Mouse (Mus musculus) adrenal gland, postnatal 4 days (tissue): ENCODE results near the gene Nes. TPM values are rescaled to one million over a fixed set of nuclear protein-coding genes. Genes with fewer than 3 reads are reported as not detected.

Experiments used
- DNase-seq, 2 experiments: peaks; one replicate each; pipeline ENCODE4 v3.0.0; 2021 to 2022; ENCODE audit warnings: low spot score in 2 of 2, mixed read lengths in 2 of 2
- total RNA-seq, 2 experiments: library from RNA; stranded (reverse); gene quantifications; 2 replicates each; pipeline ENCODE4 v1.2.3; 2021

Gene Nes
- total RNA-seq, 2 experiments from 2014 or later = 16.2 to 24.3 TPM

- DNase-seq = no peak
These were observed 21.5 kb upstream of the Nes start for GRCm38 (mm10) chr3:87949266-87949954.

GRCm38 (mm10) chr3:87949955-87950515 lies 20.8 kb upstream of the Nes start:
- no peak for DNase-seq

- DNase-seq = no peak
These were observed 18.9 kb upstream of the Nes start for GRCm38 (mm10) chr3:87951946-87952345.

DNA sequence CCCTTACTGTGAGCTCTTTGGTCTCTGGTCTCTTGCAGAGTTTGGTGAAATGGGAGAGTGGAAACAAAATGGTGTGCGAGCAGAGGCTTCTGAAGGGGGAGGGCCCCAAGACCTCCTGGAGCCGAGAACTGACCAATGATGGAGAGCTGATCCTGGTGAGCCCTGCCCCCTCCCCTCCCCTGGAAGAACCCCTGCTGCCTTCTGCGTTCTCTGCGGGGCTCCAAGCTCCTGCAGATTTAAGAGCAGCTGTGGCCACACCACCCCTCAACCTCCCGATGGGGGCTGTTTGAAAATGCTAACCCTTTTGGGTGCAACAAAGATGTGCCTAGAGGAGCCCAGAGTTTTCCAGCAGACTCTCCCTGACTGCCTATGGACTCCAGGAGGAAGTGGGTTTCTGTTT lies 18.4 kb upstream of the Nes start:
- DNase-seq = no peak

- no peak for DNase-seq
These were observed 12.8 kb upstream of the Nes start for GRCm38 (mm10) chr3:87958056-87958455.

GRCm38 (mm10) chr3:87958476-87958875 lies 12.4 kb upstream of the Nes start:
- DNase-seq = no peak

DNA sequence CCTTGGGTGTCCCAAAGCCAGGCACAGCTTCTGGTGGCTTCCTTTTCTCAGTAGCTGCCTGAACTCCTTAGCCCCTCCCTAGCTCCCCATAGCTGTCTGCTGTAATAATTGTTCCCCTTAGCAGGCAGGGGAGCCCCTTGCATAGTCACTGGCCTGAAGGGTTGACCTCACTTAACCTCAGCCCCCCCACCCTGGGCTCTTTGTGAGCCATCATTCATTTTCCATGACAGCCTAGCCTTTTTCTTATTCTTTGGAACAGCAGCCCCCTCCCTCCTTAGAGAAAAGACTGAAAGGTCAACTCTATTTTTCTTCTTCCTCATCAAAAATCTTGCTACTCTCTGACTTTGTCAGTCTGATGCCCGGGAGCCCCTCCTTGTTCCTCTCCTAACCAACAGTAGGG lies 11.9 kb upstream of the Nes start:
- no peak for DNase-seq

GRCm38 (mm10) chr3:87959371-87959770 lies 11.5 kb upstream of the Nes start:
- no peak for DNase-seq

- no peak for DNase-seq
These were observed 10.7 kb upstream of the Nes start for GRCm38 (mm10) chr3:87960191-87960585.

- DNase-seq = peak; percentile 57 to 75
These were observed 10.2 kb upstream of the Nes start for GRCm38 (mm10) chr3:87960586-87961191.

DNA sequence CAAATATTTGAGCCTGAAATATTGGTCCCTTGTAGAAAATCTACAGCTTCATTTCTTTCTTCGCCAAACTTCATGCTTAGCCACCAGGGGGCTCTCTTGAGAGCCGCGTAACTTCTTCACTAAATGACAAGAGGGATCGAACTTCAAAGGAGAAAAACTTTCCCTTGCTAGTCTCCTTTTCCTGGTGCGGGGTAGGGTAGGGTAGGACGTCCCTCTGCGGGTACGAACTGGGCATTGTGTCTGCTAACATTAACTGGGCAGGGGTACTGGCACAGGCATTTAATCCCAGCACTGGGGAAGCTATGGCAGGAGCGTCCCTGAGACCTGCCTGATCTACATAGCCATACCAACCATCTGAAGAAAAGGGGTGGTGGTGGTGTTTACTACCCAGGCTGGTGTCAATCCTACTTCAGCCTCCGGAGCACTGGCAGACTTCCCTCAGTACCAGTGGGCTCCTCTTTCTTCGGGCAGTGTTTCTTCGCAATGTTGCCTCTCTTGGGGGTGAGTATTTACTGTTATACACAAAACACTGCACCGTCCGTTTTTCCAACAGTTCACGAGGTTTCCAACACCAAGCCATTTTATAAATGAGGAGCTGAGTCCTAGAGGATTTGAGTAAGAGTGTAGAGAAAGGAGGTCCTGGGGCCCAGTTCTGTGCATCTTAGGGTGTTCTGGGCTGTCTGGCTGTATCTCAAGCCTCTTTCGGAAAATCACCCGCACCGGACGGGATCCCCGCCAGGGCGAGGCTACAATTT lies 517 bp upstream of the Nes start:
- DNase-seq = no peak

DNA sequence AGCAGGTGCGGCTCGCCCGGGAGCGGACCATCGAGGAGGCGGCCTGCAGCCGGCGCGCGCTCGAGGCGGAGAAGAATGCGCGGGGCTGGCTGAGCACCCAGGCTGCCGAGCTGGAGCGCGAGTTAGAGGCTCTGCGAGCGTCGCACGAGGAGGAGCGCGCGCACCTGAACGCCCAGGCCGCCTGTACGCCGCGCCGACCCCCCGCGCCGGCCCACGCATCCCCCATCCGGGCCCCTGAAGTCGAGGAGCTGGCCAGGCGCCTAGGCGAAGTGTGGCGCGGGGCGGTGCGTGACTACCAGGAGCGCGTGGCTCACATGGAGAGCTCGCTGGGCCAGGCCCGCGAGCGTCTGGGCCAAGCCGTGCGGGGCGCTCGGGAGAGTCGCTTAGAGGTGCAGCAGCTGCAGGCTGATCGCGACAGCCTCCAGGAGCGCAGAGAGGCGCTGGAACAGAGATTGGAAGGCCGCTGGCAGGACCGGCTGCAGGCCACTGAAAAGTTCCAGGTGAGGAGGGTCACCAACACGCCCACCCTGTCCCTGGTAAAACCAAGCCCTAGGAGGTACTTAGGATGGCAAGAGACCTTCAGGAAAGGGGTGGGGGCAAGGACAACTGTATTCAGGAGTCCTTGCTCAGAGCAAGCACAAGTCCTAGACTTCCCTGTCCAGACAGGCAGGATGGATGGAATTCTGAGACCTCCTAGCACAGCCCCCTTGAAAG lies 768 bp downstream of the Nes start:
- no peak for DNase-seq

- no peak for DNase-seq
These were observed 1.4 kb downstream of the Nes start for GRCm38 (mm10) chr3:87972203-87972664.

DNA sequence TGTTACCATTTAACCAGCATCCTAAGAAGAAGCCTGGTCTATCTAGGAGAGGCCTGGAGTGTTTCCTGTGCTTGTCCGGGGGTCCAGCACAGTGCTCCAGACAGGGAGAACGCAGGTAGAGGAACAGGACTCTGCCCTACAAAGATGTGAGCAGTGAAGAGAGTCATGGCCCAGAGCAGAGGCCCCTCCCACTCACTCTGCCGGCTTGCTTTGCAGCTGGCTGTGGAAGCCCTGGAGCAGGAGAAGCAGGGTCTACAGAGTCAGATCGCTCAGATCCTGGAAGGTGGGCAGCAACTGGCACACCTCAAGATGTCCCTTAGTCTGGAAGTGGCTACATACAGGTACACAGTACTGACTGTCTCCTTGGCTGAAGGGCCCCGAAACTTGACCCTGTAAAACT lies 1.9 kb downstream of the Nes start:
- no peak for DNase-seq

DNA sequence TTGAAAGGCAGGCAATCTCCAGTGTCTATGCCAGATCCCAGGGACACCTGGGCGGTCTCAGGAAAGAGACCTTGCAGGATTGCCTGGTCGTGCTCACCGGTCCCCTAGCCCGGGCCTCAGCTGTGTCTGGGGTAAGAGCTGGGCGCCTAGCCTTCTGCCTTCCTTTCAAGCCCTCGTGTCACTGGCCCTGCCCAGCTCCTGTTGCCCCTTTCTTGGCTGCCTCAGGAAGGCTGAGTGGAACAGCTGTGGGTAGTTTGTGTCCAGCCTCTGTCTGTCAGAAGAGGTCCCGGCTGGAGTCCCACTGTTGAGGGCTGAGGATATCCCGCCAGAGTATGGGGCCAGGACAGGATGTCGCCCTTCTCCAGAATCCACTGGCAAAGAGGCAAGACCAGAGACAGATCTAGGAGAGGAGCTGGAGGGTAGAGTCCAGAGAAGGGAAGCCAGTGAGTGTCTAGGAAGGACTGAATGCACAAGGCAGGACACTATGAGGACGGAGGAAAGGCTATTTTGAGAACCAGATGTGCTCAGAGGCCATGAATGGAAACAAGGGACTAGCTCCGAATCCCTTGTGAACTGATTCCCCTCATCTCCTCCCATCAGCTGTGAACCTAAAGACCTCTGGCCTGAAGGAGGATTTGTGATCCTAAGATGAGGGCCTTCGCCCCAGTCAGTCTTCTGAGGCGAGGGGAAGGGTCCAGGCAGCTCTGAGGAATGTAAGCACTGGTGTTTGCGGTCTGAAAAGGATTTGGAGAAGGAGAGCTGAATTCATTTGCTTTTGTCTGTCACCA lies 2.9 kb downstream of the Nes start:
- DNase-seq = no peak

GRCm38 (mm10) chr3:87974381-87974987 lies 3.6 kb downstream of the Nes start:
- DNase-seq = no peak

- DNase-seq = no peak
These were observed 8.6 kb downstream of the Nes start for GRCm38 (mm10) chr3:87979493-87979892.

DNA sequence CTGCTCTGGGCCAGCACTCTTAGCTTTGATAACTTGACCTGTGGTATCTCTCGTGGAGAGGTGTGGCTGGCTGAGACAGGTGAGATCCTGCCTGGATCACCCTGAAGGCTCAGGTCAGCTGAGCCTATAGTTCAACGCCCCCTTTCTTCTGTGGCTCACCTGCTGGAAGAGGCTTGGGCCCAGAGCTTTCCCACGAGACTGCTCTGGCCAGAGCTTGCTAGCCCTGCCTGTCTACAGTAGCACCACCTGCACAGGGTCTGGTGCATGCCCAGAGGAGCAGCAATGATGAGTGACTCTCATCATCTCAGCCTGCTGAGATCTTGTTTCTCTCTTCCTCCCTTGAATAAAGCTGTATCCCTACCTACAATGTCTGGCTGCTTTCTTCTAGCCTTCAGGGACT lies 9.2 kb downstream of the Nes start:
- no peak for DNase-seq

DNA sequence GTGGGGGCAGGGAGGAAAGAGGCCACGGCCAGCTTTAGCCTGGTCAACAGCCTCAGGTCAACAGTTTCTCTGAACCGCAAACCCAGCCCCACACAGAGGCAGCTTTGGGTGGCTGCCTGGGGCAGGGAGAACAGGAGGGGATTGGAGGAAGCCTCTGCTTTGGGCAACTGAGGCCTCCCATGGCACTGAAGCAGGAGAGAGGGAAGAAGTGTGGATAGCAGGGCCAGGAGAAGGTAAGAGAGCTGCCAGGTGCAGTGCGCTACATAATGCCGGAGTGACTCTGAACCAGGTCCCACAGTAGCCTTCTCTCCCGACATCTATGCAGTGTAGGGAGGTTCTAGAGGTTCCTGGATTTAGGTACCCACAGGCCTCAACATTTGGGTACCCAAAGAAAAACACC lies 9.8 kb downstream of the Nes start:
- no peak for DNase-seq

- DNase-seq = no peak
These were observed 10.4 kb downstream of the Nes start for GRCm38 (mm10) chr3:87981214-87981760.
